Mouse (Mus musculus) MEL-GATA-1-ER (cell line): ENCODE results near the gene Prtn3.
"Not testable (repeated sequence)": the region's sequence is repeated elsewhere in the genome, so short reads cannot be mapped to it uniquely, and the experiment has no call there.

Experiments
- DNase-seq: peaks from one replicate; pipeline ENCODE4 v3.0.0-alpha.2; 2012; ENCODE audit warnings: low read depth; ENCODE audit errors: extremely low read depth

Prtn3 gene

GRCm38 (mm10) chr10:79873313-79873712 is 963 bp upstream of the Prtn3 start:
- DNase-seq = no peak

GRCm38 (mm10) chr10:79873715-79874289 is 474 bp upstream of the Prtn3 start:
- no peak for DNase-seq

- peak; percentile 79 for DNase-seq
These were observed 2.9 kb downstream of the Prtn3 start for GRCm38 (mm10) chr10:79877174-79877573.

GRCm38 (mm10) chr10:79877757-79878156 is 3.5 kb downstream of the Prtn3 start:
- DNase-seq = no peak

GRCm38 (mm10) chr10:79879527-79879926 is 5.3 kb downstream of the Prtn3 start:
- no peak for DNase-seq

GRCm38 (mm10) chr10:79880721-79881120 is 6.4 kb downstream of the Prtn3 start:
- no peak for DNase-seq

GRCm38 (mm10) chr10:79881981-79882380 is 7.7 kb downstream of the Prtn3 start:
- no peak for DNase-seq

- DNase-seq = no peak
These were observed 9.2 kb downstream of the Prtn3 start for GRCm38 (mm10) chr10:79883297-79884084.

GRCm38 (mm10) chr10:79884446-79884845 is 10.2 kb downstream of the Prtn3 start:
- no peak for DNase-seq

GRCm38 (mm10) chr10:79884938-79885337 is 10.7 kb downstream of the Prtn3 start:
- not testable (repeated sequence) for DNase-seq

GRCm38 (mm10) chr10:79886054-79886453 is 11.8 kb downstream of the Prtn3 start, which contains the start of gene Elane:
Gene Elane (plus strand): TSS chr10:79886247.
- DNase-seq = no peak

GRCm38 (mm10) chr10:79886611-79887010 is 12.3 kb downstream of the Prtn3 start:
- no peak for DNase-seq

GRCm38 (mm10) chr10:79889386-79889785 is 15.1 kb downstream of the Prtn3 start:
- DNase-seq = no peak

GRCm38 (mm10) chr10:79890670-79891069 is 16.4 kb downstream of the Prtn3 start, which contains the start of gene Cfd:
Gene Cfd (plus strand): TSS chr10:79890853.
- DNase-seq = no peak

- DNase-seq = not testable (repeated sequence)
These were observed 18.3 kb downstream of the Prtn3 start for GRCm38 (mm10) chr10:79892451-79893118.

GRCm38 (mm10) chr10:79896306-79896705 is 22.0 kb downstream of the Prtn3 start:
- DNase-seq = no peak

GRCm38 (mm10) chr10:79896814-79897213 is 22.5 kb downstream of the Prtn3 start:
- no peak for DNase-seq

- no peak for DNase-seq
These were observed 23.3 kb downstream of the Prtn3 start for GRCm38 (mm10) chr10:79897316-79898245.

GRCm38 (mm10) chr10:79900951-79901410 is 26.7 kb downstream of the Prtn3 start:
- DNase-seq = no peak

- no peak for DNase-seq
These were observed 32.4 kb downstream of the Prtn3 start for GRCm38 (mm10) chr10:79906712-79907111.

GRCm38 (mm10) chr10:79907415-79907814 is 33.1 kb downstream of the Prtn3 start:
- DNase-seq = no peak
